Mouse (Mus musculus) fat pad, adult 2 months (tissue): ENCODE measurements around the gene 1700001K19Rik.
"Not testable (repeated sequence)": the region's sequence is repeated elsewhere in the genome, so short reads cannot be mapped to it uniquely, and the experiment has no call there.

Experiments used
- DNase-seq: peaks from one replicate; pipeline ENCODE4 v3.0.0-alpha.2; 2011; ENCODE audit warnings: low read depth, low spot score; ENCODE audit errors: extremely low read depth

1700001K19Rik gene

DNA sequence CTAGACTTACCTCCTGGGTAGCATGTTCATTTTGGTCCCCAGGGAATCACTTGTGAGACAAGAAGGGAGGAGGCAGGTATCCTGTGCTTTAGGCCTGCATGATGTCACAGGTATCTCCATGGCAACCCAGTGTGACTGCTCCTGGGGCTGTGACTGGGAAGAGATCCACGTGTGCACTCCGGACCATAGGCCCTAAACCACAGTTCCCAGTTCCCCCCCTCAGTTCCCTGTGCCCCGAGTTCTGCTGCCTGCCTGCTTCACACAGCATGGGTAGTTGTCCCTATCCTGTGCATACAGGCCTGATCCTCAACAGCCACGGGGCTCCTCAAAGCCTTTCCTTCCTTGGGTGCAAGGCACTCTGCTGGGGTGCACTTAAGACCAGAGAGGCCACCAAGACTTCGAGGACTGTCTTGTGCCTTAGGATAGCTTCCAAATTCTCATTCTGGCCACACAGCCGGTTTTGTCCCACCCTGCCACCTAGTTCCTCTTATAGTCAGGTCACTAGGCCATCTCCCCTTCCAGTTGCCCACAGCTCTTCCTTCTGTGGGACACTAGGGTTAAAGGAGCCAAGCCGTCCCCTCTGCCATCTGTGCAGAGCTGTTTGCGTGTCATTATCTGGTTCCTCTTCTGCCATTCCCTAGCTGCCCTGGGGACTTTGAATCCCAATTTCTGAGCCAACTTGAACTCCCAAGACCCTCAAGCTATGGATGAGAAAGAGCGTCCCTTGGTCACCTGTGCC is at the start of gene 1700001K19Rik:
1700001K19Rik (minus strand) TSS at position 59 of the 739 bp plus-strand sequence.
- DNase-seq: no peak

DNA sequence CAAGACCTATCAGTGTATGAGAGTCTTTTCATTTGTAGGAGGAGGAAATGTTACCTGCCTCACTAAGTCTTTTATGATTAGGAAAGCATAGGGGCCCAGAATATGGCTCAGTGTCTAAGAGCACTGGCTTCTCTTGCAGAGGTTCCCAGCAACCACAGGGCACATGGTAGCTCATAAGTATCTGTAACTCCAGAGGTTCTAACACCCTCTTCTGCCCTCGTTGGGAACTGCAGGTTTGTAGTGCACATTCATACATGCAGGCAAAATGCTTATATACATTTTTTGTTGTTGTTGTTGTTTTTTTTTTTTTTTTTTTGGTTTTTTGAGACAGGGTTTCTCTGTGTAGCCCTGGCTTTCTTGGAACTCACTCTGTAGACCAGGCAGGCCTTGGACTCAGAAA is 44.0 kb upstream of the 1700001K19Rik start:
- no peak for DNase-seq

DNA sequence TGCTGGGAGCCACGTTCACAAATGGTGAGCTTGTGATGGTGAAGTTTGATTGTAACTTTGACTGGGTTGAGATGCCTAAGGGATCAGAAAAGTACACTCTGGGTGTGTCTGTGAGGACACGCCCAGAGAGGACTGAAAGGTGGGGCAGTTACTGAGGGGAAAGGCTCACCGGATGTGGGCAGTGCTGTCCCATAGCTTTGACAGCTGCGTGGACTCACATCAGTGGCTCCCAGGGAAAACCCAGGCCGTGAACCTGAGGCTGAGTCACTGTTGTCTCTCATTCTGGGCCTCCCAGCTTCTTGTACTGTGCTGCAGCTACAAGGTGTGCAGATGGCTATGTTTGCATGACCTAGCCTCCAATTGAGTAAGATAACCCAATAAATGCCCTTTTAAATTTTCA is 43.1 kb upstream of the 1700001K19Rik start:
- no peak for DNase-seq

GRCm38 (mm10) chr12:110725051-110725450 is 42.6 kb upstream of the 1700001K19Rik start:
- no peak for DNase-seq

GRCm38 (mm10) chr12:110716004-110716403 is 33.6 kb upstream of the 1700001K19Rik start:
- DNase-seq: no peak

DNA sequence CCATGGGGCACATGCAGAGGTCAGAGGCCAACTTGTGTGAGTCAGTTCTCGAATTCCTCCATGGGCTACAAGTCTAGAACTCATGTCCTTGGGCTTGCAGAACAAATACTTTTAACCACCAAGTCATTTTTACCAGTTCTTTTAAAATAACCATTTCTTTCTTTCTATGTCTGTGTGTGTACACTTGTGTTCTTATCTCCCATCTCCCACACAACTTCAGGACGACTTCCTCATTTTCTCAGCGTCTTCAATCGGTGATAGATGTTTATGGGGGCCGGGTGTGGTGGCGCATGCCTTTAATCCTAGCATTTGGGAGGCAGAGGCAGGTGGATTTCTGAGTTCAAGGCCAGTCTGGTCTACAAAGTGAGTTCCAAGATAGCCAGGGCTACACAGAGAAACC is 31.8 kb upstream of the 1700001K19Rik start:
- no peak for DNase-seq

GRCm38 (mm10) chr12:110713784-110714183 is 31.4 kb upstream of the 1700001K19Rik start:
- no peak for DNase-seq

GRCm38 (mm10) chr12:110711270-110711669 is 28.9 kb upstream of the 1700001K19Rik start:
- no peak for DNase-seq

GRCm38 (mm10) chr12:110707451-110707850 is 25.0 kb upstream of the 1700001K19Rik start:
- no peak for DNase-seq

GRCm38 (mm10) chr12:110706337-110707231 is 24.2 kb upstream of the 1700001K19Rik start:
- no peak for DNase-seq

GRCm38 (mm10) chr12:110705419-110705818 is 23.0 kb upstream of the 1700001K19Rik start:
- not testable (repeated sequence) for DNase-seq

DNA sequence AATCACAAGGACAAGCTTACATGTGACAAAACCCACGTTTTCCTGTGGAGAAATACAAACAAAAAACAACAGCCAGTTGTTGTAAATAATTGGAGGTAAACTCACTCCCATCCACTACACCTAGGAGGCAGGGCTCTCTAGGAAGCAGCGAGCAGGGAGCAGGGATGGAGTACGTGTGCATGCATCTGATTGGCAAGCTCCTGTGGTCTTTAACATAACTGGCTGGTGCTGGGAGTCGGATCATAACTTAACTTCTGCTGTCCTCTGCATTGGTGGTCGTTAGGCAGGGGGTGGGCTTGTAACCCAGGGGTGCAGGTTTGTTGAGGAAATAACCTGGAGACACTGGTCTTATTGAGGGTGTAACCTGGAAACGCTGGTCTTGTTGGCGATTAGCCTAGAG is 21.3 kb upstream of the 1700001K19Rik start:
- DNase-seq: no peak

DNA sequence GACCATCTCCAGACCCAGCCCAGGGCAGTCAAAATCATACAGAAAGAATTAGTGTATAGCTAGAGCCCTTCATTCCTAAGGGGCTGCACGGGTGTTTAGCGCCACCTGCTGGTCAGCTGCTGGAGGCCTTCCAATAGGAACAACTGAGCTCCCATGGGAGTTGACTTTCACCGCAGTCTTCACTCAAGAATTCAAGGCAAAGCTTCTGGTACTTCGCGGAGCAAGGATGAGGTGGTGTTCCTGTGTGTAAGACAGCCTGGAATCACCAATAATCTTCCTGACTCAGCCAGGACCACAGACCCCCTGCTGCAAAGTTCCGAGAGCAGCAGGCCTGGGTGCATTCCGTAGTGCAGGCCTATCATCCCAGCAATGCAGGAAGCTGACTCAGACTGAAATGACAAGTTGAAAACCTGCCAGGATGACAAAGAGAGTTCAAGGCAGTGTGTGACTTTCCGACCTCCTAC is 20.6 kb upstream of the 1700001K19Rik start:
- DNase-seq: no peak

- DNase-seq: no peak
Observed at GRCm38 (mm10) chr12:110702556-110702955, 20.1 kb upstream of the 1700001K19Rik start, which contains the start of gene Hsp90aa1. Gene Hsp90aa1, minus strand, starts transcription at chr12:110702728.

- DNase-seq: not testable (repeated sequence)
Observed at GRCm38 (mm10) chr12:110701363-110701762, 18.9 kb upstream of the 1700001K19Rik start.

DNA sequence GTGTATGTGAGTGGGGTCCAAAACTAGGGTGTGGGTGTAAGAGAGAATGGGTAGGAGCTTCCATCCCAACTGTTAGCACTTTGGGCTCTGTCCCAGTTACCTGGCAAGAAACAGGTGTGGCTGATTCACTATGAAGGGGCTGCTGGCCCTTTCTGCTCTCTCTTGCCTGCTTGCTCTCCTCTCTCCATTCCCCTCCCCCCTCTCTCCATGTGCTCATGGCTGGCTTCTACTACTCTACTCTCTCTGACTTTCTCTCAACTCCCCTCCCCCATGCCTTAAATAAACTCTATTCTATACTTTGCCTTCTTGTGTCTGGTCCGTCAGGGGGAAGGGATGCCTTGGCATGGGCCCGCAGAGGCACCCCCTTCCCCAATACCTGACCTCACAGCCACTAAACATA is 18.3 kb upstream of the 1700001K19Rik start:
- DNase-seq: no peak

- no peak for DNase-seq
Observed at GRCm38 (mm10) chr12:110699171-110699547, 16.7 kb upstream of the 1700001K19Rik start.

- DNase-seq: no peak
Observed at GRCm38 (mm10) chr12:110698523-110699170, 16.2 kb upstream of the 1700001K19Rik start.

DNA sequence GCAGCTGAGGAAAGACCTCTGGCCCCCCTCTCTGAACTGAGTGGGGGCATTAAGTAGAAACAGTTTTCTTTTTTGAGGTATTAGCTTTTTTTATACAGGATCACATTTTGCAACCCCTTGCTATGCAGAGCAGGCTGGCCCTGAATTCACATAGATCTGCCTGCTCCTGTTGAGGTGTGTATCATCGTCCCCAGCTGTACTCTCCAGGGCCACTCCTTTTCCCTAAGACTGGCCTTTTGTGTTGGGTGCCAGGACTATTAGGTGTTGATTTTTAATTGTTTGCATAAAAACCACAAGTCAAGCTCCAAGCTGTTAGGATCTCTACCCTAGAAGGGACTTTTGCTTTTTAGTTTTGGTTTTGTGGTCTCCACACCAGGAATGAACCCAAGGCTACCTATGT is 15.7 kb upstream of the 1700001K19Rik start:
- DNase-seq: no peak

GRCm38 (mm10) chr12:110697457-110697856 is 15.0 kb upstream of the 1700001K19Rik start:
- DNase-seq: no peak

GRCm38 (mm10) chr12:110696975-110697400 is 14.6 kb upstream of the 1700001K19Rik start:
- no peak for DNase-seq
